Mouse (Mus musculus): ENCODE measurements around the gene Scgb2b20.
"Not testable (repeated sequence)": the region's sequence is repeated elsewhere in the genome, so short reads cannot be mapped to it uniquely, and the experiment has no call there.

- TF ChIP-seq CTCF, EP300 (IDR thresholded peaks at IDR 0.05): not testable (repeated sequence)
These were observed 6.8 kb upstream of the Scgb2b20 start, which contains the start of gene Scgb1b20 for GRCm38 (mm10) chr7:33372934-33373333.
